ENCODE assay signal across 8 mouse cellular contexts in the genomic region with DNA sequence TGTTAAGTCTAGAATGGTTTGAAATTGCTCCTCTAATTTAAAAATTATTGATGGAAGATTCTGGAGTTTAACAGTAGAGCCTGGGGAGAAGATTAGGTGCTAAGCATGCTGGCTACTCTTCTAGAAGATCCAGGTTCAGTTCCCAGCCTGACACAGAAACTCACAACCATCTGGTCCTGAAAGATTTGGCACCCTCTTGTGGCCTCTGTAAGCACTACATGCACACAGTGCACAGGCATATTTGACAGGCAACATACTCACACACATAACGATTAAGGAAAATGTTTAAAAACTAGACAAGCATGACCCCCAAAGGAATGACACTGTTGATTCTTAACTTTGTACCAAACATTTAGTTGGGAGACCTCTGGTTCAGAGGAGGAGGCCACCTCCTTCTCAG. TPM values are rescaled to one million over a fixed set of nuclear protein-coding genes. Genes with fewer than 3 reads are reported as not detected.
DNase-seq lines count a peak whose midpoint lies in the region; ATAC-seq and TF ChIP-seq lines count a peak whose summit lies in the region.
"Had no signal": no experiment of that assay in that cellular context is flagged by ENCODE, and none has a peak within 500 bp of the region (broad histone marks: within the 10 kb centered on the region; RNA-seq: fewer than 3 reads in every experiment).

No protein-coding gene starts in this region.

- intact Hi-C loops in left cerebral cortex, postnatal 25 days (cut with DNase I) = loop anchor here (5.0 kb wide), 1 partner anchor 72 kb away; no protein-coding TSS in a partner anchor

- no peak overlapping the region for H3K4me3 ChIP-seq in kidney, embryonic 14.5 days (ENCODE audit: low read length)
- H3K4me3 ChIP-seq: midbrain, embryonic 12.5 days had no signal

- H3K27me3 ChIP-seq in kidney, embryonic 14.5 days (ENCODE audit: control insufficient read depth, insufficient read depth, low read length) = no peaks in the 10 kb centered on the region
- no peaks in the 10 kb centered on the region for H3K27me3 ChIP-seq in Patski
- H3K27me3 ChIP-seq: midbrain, embryonic 12.5 days had no signal

- POLR2A ChIA-PET in Patski (lab: Charles Lee) = no interaction called here

- H3K9me3 ChIP-seq in kidney, embryonic 14.5 days (ENCODE audit: control insufficient read depth, low read length) = no peaks in the 10 kb centered on the region
- H3K9me3 ChIP-seq: midbrain, embryonic 12.5 days had no signal

- no peak overlapping the region for H3K9ac ChIP-seq in kidney, embryonic 14.5 days (ENCODE audit: low read depth, low read length)
- H3K9ac ChIP-seq: midbrain, embryonic 12.5 days had no signal

- DNase-seq in kidney, adult 11 months = peak; percentile 24
- peak; percentile 76 for DNase-seq in CD4-positive, CD25-positive, alpha-beta regulatory T cell, adult 2 months (ENCODE audit: low read depth, low spot score)
- peak; percentile 9 for DNase-seq in Patski (ENCODE audit: low read depth, low spot score)
- peak; percentile 14 for DNase-seq in embryo, embryonic 11.5 days (ENCODE audit: low read depth, low spot score)
- peak; percentile 31 to 50 for DNase-seq in left cerebral cortex, postnatal 25 days (ENCODE audit: low spot score in 2 of 2)
- DNase-seq in retina, postnatal 7 days (ENCODE audit: low read depth, low spot score) = peak; percentile 30

- H3K4me1 ChIP-seq in kidney, embryonic 14.5 days (ENCODE audit: control insufficient read depth, insufficient read depth, low read length) = no peaks in the 10 kb centered on the region
- H3K4me1 ChIP-seq: midbrain, embryonic 12.5 days had no signal

- CTCF ChIA-PET in Patski (lab: Charles Lee) = interaction anchor here (1.2 kb wide), 1 partner anchor 74 kb away, joined by 3 read pairs; no protein-coding TSS in a partner anchor

- H3K36me3 ChIP-seq in kidney, embryonic 14.5 days (ENCODE audit: control insufficient read depth, insufficient read depth, low read length) = peaks cover 5% of the 10 kb centered on the region; the same call in 1 of the 2 replicates
- H3K36me3 ChIP-seq: midbrain, embryonic 12.5 days had no signal

- H3K27ac ChIP-seq in kidney, embryonic 14.5 days (ENCODE audit: low read depth, low read length) = no peak overlapping the region
- H3K27ac ChIP-seq: midbrain, embryonic 12.5 days had no signal

- 74% methylated on average over 1 of the region's 1 CpGs for WGBS in kidney, embryonic 14.5 days

- in situ Hi-C loops in Patski (cut with MboI; ENCODE audit: low pct_unique_long_range_greater_than_20kb) = no loop called here

- H3K4me2 ChIP-seq in kidney, embryonic 14.5 days (replicated peaks; ENCODE audit: low read depth, low read length) = no peak overlapping the region
- H3K4me2 ChIP-seq: midbrain, embryonic 12.5 days had no signal

- peak; percentile 82 for TF ChIP-seq CTCF in Patski (IDR thresholded peaks at IDR 0.05)

- no peak for ATAC-seq in kidney, embryonic 14.5 days (ENCODE audit: low FRiP score, low TSS enrichment)
- peak; percentile 60 for ATAC-seq in Patski

RNA-seq across cellular contexts. Expression of a gene that starts 27.5 kb away (rescaled TPM):
- 7.8 and 14.4 TPM in 2 replicates for polyA plus RNA-seq in kidney, embryonic 14.5 days (2014; fragmentation: Nextera tagmentation; extraction: Ambion mirVana)
- polyA plus RNA-seq in Patski (2021) = 6.8 TPM
- total RNA-seq in left cerebral cortex, postnatal 25 days (2021) = 10 to 100 TPM; 20.0 to 24.6 TPM

Comparison
In these comparisons a context has a peak if more than half of its experiments do, and no peak if none do; other contexts are left out.
1. DNase-seq: peak in every context shown above with its lines; median percentile 76 in CD4-positive, CD25-positive, alpha-beta regulatory T cell, adult 2 months; 40 in left cerebral cortex, postnatal 25 days; 30 in retina, postnatal 7 days; 24 in kidney, adult 11 months; 14 in embryo, embryonic 11.5 days; 9 in Patski.